Mouse (Mus musculus): ENCODE results near the gene Usp3. TPM values are rescaled to one million over a fixed set of nuclear protein-coding genes. Genes with fewer than 3 reads are reported as not detected.
A peak's percentile ranks its signal among the peaks of the same experiment; 100 is the strongest.

The Usp3 gene
- total RNA-seq (2014; rRNA removed; ENCODE audit: low replicate concordance) (53.4 and 275 TPM in 2 replicates), polyA plus RNA-seq (2015; fragmentation: Nextera tagmentation; extraction: Ambion mirVana) (31.8 and 39.4 TPM in 2 replicates)

- WGBS, result under 1% methylated on average over 67 of the region's 73 CpGs
- peak; percentile 89 for TF ChIP-seq EP300 (IDR thresholded peaks at IDR 0.05; ENCODE audit: low read depth)
- TF ChIP-seq CTCF (IDR thresholded peaks at IDR 0.05; ENCODE audit: low read depth), result no peak
- Histone ChIP-seq H3K4me3 (ENCODE audit: low read depth, low read length) (peak within 1 kb of the TSS; percentile 94), H3K9ac (replicated peaks; ENCODE audit: low read depth, low read length) (peak within 1 kb of the TSS; percentile 97), H3K9me3 (replicated peaks; ENCODE audit: control insufficient read depth, low read length) (no peaks in the 10 kb centered on the region), H3K4me1 (ENCODE audit: control insufficient read depth, insufficient read depth) (peaks cover 19% of the 10 kb centered on the region), H3K27me3 (ENCODE audit: control insufficient read depth, insufficient read depth, low read length) (no peaks in the 10 kb centered on the region), H3K36me3 (replicated peaks; ENCODE audit: control insufficient read depth, insufficient read depth, low read length) (no peaks in the 10 kb centered on the region), H3K27ac (ENCODE audit: low read depth) (peak within 1 kb of the TSS; percentile 96), H3K4me2 (ENCODE audit: low read depth, low read length) (peak within 1 kb of the TSS; percentile 78)
- DNase-seq (ENCODE audit: low spot score) (peak; percentile 93), ATAC-seq (ENCODE audit: insufficient read depth, low read depth) (peak; percentile 96)
These were observed at the start of gene Usp3 for GRCm38 (mm10) chr9:66592708-66593612. Usp3 (minus strand) TSS chr9:66593142.

GRCm38 (mm10) chr9:66640491-66640890, 47.5 kb upstream of the Usp3 start:
- ATAC-seq (ENCODE audit: insufficient read depth, low read depth), result no peak
- H3K27me3 ChIP-seq (ENCODE audit: control insufficient read depth, insufficient read depth, low read length), result no peaks in the 10 kb centered on the region
- H3K36me3 ChIP-seq (replicated peaks; ENCODE audit: control insufficient read depth, insufficient read depth, low read length), result no peaks in the 10 kb centered on the region
- H3K4me2 ChIP-seq (ENCODE audit: low read depth, low read length), result no peak overlapping the region
- TF ChIP-seq CTCF (IDR thresholded peaks at IDR 0.05; ENCODE audit: low read depth) (no peak), EP300 (IDR thresholded peaks at IDR 0.05; ENCODE audit: low read depth) (no peak)
- no peak overlapping the region for H3K9ac ChIP-seq (replicated peaks; ENCODE audit: low read depth, low read length)
- H3K4me3 ChIP-seq (ENCODE audit: low read depth, low read length), result no peak overlapping the region
- 55% methylated on average over 7 of the region's 7 CpGs for WGBS
- no peak for DNase-seq (ENCODE audit: low spot score)
- no peaks in the 10 kb centered on the region for H3K9me3 ChIP-seq (replicated peaks; ENCODE audit: control insufficient read depth, low read length)
- H3K4me1 ChIP-seq (ENCODE audit: control insufficient read depth, insufficient read depth), result no peaks in the 10 kb centered on the region
- H3K27ac ChIP-seq (ENCODE audit: low read depth), result no peak overlapping the region

GRCm38 (mm10) chr9:66639626-66640025, 46.7 kb upstream of the Usp3 start:
- Histone ChIP-seq H3K36me3 (replicated peaks; ENCODE audit: control insufficient read depth, insufficient read depth, low read length) (no peaks in the 10 kb centered on the region), H3K4me2 (ENCODE audit: low read depth, low read length) (no peak overlapping the region), H3K27ac (ENCODE audit: low read depth) (no peak overlapping the region), H3K9me3 (replicated peaks; ENCODE audit: control insufficient read depth, low read length) (no peaks in the 10 kb centered on the region), H3K4me3 (ENCODE audit: low read depth, low read length) (no peak overlapping the region), H3K4me1 (ENCODE audit: control insufficient read depth, insufficient read depth) (no peaks in the 10 kb centered on the region), H3K9ac (replicated peaks; ENCODE audit: low read depth, low read length) (no peak overlapping the region), H3K27me3 (ENCODE audit: control insufficient read depth, insufficient read depth, low read length) (no peaks in the 10 kb centered on the region)
- WGBS, result 93% methylated on average over 2 of the region's 2 CpGs
- no peak for ATAC-seq (ENCODE audit: insufficient read depth, low read depth)
- no peak for DNase-seq (ENCODE audit: low spot score)
- TF ChIP-seq EP300 (IDR thresholded peaks at IDR 0.05; ENCODE audit: low read depth) (no peak), CTCF (IDR thresholded peaks at IDR 0.05; ENCODE audit: low read depth) (no peak)

GRCm38 (mm10) chr9:66632441-66632840, 39.5 kb upstream of the Usp3 start:
- no peak overlapping the region for H3K9ac ChIP-seq (replicated peaks; ENCODE audit: low read depth, low read length)
- DNase-seq (ENCODE audit: low spot score) (no peak), ATAC-seq (ENCODE audit: insufficient read depth, low read depth) (no peak)
- no peak overlapping the region for H3K4me2 ChIP-seq (ENCODE audit: low read depth, low read length)
- H3K4me1 ChIP-seq (ENCODE audit: control insufficient read depth, insufficient read depth), result no peaks in the 10 kb centered on the region
- no peak overlapping the region for H3K4me3 ChIP-seq (ENCODE audit: low read depth, low read length)
- WGBS, result 74% methylated on average over 1 of the region's 1 CpGs
- H3K27ac ChIP-seq (ENCODE audit: low read depth), result no peak overlapping the region
- no peaks in the 10 kb centered on the region for H3K9me3 ChIP-seq (replicated peaks; ENCODE audit: control insufficient read depth, low read length)
- H3K36me3 ChIP-seq (replicated peaks; ENCODE audit: control insufficient read depth, insufficient read depth, low read length), result no peaks in the 10 kb centered on the region
- no peak for TF ChIP-seq CTCF (IDR thresholded peaks at IDR 0.05; ENCODE audit: low read depth)
- TF ChIP-seq EP300 (IDR thresholded peaks at IDR 0.05; ENCODE audit: low read depth), result no peak
- no peaks in the 10 kb centered on the region for H3K27me3 ChIP-seq (ENCODE audit: control insufficient read depth, insufficient read depth, low read length)

DNA sequence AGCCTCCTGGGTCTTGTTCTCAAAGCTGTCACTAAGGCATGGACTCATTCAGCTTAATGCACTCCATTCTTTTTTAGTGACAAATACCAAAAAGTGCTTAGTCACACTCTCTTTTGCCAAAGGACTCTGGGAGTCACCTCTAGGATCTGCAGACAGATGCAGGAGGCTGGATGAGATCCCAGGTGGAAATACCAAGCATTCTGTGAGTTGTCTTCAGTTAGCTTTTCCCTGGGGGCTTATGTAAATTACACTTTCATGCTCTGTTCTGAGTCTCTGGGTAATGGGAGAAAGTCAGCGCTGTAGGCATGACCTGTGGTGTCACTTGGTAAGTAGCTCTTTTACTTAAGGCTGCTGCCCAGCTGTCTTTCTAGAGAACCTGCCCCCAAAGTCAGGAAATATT, 38.0 kb upstream of the Usp3 start:
- ATAC-seq (ENCODE audit: insufficient read depth, low read depth), result no peak
- Histone ChIP-seq H3K4me1 (ENCODE audit: control insufficient read depth, insufficient read depth) (no peaks in the 10 kb centered on the region), H3K4me3 (ENCODE audit: low read depth, low read length) (no peak overlapping the region), H3K27me3 (ENCODE audit: control insufficient read depth, insufficient read depth, low read length) (no peaks in the 10 kb centered on the region), H3K9ac (replicated peaks; ENCODE audit: low read depth, low read length) (no peak overlapping the region), H3K9me3 (replicated peaks; ENCODE audit: control insufficient read depth, low read length) (no peaks in the 10 kb centered on the region), H3K4me2 (ENCODE audit: low read depth, low read length) (no peak overlapping the region), H3K36me3 (replicated peaks; ENCODE audit: control insufficient read depth, insufficient read depth, low read length) (no peaks in the 10 kb centered on the region), H3K27ac (ENCODE audit: low read depth) (no peak overlapping the region)
- no peak for DNase-seq (ENCODE audit: low spot score)
- TF ChIP-seq EP300 (IDR thresholded peaks at IDR 0.05; ENCODE audit: low read depth) (no peak), CTCF (IDR thresholded peaks at IDR 0.05; ENCODE audit: low read depth) (no peak)
- 38% methylated on average over 1 of the region's 1 CpGs for WGBS
